Mouse (Mus musculus) liver, embryonic 11.5 days (tissue): ENCODE data around the gene Map2k6. TPM values are rescaled to one million over a fixed set of nuclear protein-coding genes. Genes with fewer than 3 reads are reported as not detected.

Experiments
- ATAC-seq: fragments of 200-750 bp; cut with Nextera tagmentation; replicated peaks from 2 replicates; pipeline ENCODE4 v1.8.0; 2017; ENCODE audit warnings: moderate number of reproducible peaks, mild to moderate bottlenecking, moderate TSS enrichment, moderate library complexity; ENCODE audit not compliant: low FRiP score
- DNase-seq: peaks from one replicate; pipeline ENCODE4 v3.0.0-alpha.2; 2017; ENCODE audit warnings: low spot score
- H3K27ac ChIP-seq: fragments of 300-500 bp; sonication (generic); 2 replicates; pipeline ENCODE4 v1.5.1; 2014; ENCODE audit warnings: mild to moderate bottlenecking, low read depth, low read length, control low read depth
- H3K27me3 ChIP-seq: fragments of 300-500 bp; sonication (generic); replicated peaks from 2 replicates; pipeline ENCODE4 v1.6.1; 2014; ENCODE audit warnings: low read length, mixed read lengths; ENCODE audit not compliant: control insufficient read depth, insufficient read depth
- H3K36me3 ChIP-seq: fragments of 300-500 bp; sonication (generic); 2 replicates; pipeline ENCODE4 v1.6.1; 2014; ENCODE audit warnings: mild to moderate bottlenecking, low read length, moderate library complexity, mixed read lengths; ENCODE audit not compliant: control insufficient read depth, insufficient read depth
- H3K4me1 ChIP-seq: fragments of 300-500 bp; sonication (generic); replicated peaks from 2 replicates; pipeline ENCODE4 v1.6.1; 2014; ENCODE audit warnings: low read length, mixed read lengths; ENCODE audit not compliant: control insufficient read depth, insufficient read depth
- H3K4me2 ChIP-seq: fragments of 300-500 bp; sonication (generic); 2 replicates; pipeline ENCODE4 v1.6.1; 2014; ENCODE audit warnings: mild to moderate bottlenecking, control low read depth, moderate library complexity
- H3K4me3 ChIP-seq: fragments of 300-500 bp; sonication (generic); 2 replicates; pipeline ENCODE4 v1.5.1; 2014; ENCODE audit warnings: low read depth, low read length, control low read depth
- H3K9ac ChIP-seq: fragments of 300-500 bp; sonication (generic); 2 replicates; pipeline ENCODE4 v1.6.1; 2014; ENCODE audit warnings: low read depth, low read length, control low read depth
- H3K9me3 ChIP-seq: fragments of 300-500 bp; sonication (generic); 2 replicates; pipeline ENCODE4 v1.6.1; 2016; ENCODE audit warnings: low read length, inconsistent platforms, mixed read lengths; ENCODE audit not compliant: control insufficient read depth
- WGBS: fragments of 180-500 bp; shearing (Covaris S2); extraction: QIAGEN DNeasy Blood & Tissue Kit; methylation state at CpG from one replicate; pipeline ENCODE4 v1.1.7; 2014; 5-methylcytosine and 5-hydroxymethylcytosine counted together
- polyA plus RNA-seq: library from polyadenylated mRNA; unstranded; fragments of >200 nt; fragmentation: Nextera tagmentation; extraction: Ambion mirVana; gene quantifications from 2 replicates; pipeline ENCODE4 v1.2.1, GENCODE M21; 2014

Map2k6 gene
- polyA plus RNA-seq, 1 experiment from 2014 or later = 15.0 TPM

- no peaks in the 10 kb centered on the region for H3K27me3 ChIP-seq
- WGBS = 86% methylated on average over 2 of the region's 2 CpGs
- no peak overlapping the region for H3K4me2 ChIP-seq
- H3K4me1 ChIP-seq = no peaks in the 10 kb centered on the region
- no peak overlapping the region for H3K9ac ChIP-seq
- H3K36me3 ChIP-seq = no peaks in the 10 kb centered on the region; the same call in 1 of the 2 replicates
- no peak overlapping the region for H3K4me3 ChIP-seq
- H3K27ac ChIP-seq = no peak overlapping the region
- no peak for ATAC-seq
- no peak for DNase-seq
- H3K9me3 ChIP-seq = no peaks in the 10 kb centered on the region
Observed at GRCm38 (mm10) chr11:110522906-110523305, 124.0 kb downstream of the Map2k6 start.

DNA sequence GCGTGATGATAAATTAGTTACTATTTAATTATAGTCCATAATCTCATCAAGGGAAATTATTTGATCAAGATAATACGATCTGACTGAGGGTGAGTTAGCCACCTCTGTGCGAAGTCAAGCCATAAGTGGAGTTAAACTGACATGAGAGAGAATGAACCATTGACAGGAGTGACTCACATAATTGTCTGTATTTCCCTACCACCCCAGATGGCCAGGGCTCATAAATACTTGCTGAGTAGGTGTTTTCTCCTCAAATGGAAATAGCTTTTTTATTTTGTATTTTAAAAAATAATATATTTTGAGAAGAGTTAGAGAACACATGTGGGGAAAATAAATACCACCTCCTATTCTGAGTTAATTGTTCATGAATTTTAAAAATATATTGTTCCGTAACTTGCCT, 127.2 kb downstream of the Map2k6 start:
- Histone ChIP-seq H3K4me2 (no peak overlapping the region), H3K4me3 (no peak overlapping the region), H3K9me3 (no peaks in the 10 kb centered on the region), H3K27ac (no peak overlapping the region), H3K27me3 (no peaks in the 10 kb centered on the region), H3K36me3 (no peaks in the 10 kb centered on the region; the same call in 1 of the 2 replicates), H3K9ac (no peak overlapping the region), H3K4me1 (no peaks in the 10 kb centered on the region)
- no peak for ATAC-seq
- DNase-seq = no peak
- WGBS = 83% methylated on average over 4 of the region's 4 CpGs

GRCm38 (mm10) chr11:110531087-110531486, 132.2 kb downstream of the Map2k6 start:
- 65% methylated on average over 7 of the region's 7 CpGs for WGBS
- Histone ChIP-seq H3K9ac (no peak overlapping the region), H3K4me1 (no peaks in the 10 kb centered on the region), H3K27ac (no peak overlapping the region), H3K9me3 (no peaks in the 10 kb centered on the region), H3K4me3 (no peak overlapping the region), H3K27me3 (no peaks in the 10 kb centered on the region), H3K4me2 (no peak overlapping the region), H3K36me3 (no peaks in the 10 kb centered on the region)
- ATAC-seq = no peak
- no peak for DNase-seq

GRCm38 (mm10) chr11:110534856-110535255, 135.9 kb downstream of the Map2k6 start:
- ATAC-seq = no peak
- WGBS = 83% methylated on average over 4 of the region's 4 CpGs
- H3K27me3 ChIP-seq = no peaks in the 10 kb centered on the region
- DNase-seq = no peak
- no peak overlapping the region for H3K9ac ChIP-seq
- H3K4me1 ChIP-seq = no peaks in the 10 kb centered on the region
- no peak overlapping the region for H3K27ac ChIP-seq
- no peak overlapping the region for H3K4me3 ChIP-seq
- no peaks in the 10 kb centered on the region for H3K9me3 ChIP-seq
- H3K36me3 ChIP-seq = no peaks in the 10 kb centered on the region
- H3K4me2 ChIP-seq = no peak overlapping the region

- Histone ChIP-seq H3K4me2 (no peak overlapping the region), H3K4me3 (no peak overlapping the region), H3K4me1 (no peaks in the 10 kb centered on the region), H3K9ac (no peak overlapping the region), H3K36me3 (no peaks in the 10 kb centered on the region), H3K27ac (no peak overlapping the region), H3K27me3 (no peaks in the 10 kb centered on the region), H3K9me3 (no peaks in the 10 kb centered on the region)
- ATAC-seq = no peak
- 86% methylated on average over 2 of the region's 2 CpGs for WGBS
- DNase-seq = no peak
Observed at GRCm38 (mm10) chr11:110536533-110536932, 137.6 kb downstream of the Map2k6 start.

- H3K4me3 ChIP-seq = no peak overlapping the region
- DNase-seq = peak; percentile 59
- no peak overlapping the region for H3K27ac ChIP-seq
- peak overlapping the region; percentile 51 for H3K4me2 ChIP-seq
- no peaks in the 10 kb centered on the region for H3K36me3 ChIP-seq
- WGBS = 8% methylated on average over 15 of the region's 15 CpGs
- no peaks in the 10 kb centered on the region for H3K4me1 ChIP-seq
- H3K9me3 ChIP-seq = no peaks in the 10 kb centered on the region
- H3K27me3 ChIP-seq = no peaks in the 10 kb centered on the region
- no peak overlapping the region for H3K9ac ChIP-seq
- ATAC-seq = peak; percentile 62
Observed at GRCm38 (mm10) chr11:110537602-110538001, 138.7 kb downstream of the Map2k6 start.

GRCm38 (mm10) chr11:110538206-110538605, 139.3 kb downstream of the Map2k6 start:
- Histone ChIP-seq H3K4me3 (no peak overlapping the region), H3K9me3 (no peaks in the 10 kb centered on the region), H3K27ac (no peak overlapping the region), H3K27me3 (no peaks in the 10 kb centered on the region), H3K36me3 (no peaks in the 10 kb centered on the region), H3K4me2 (peak overlapping the region; percentile 51), H3K4me1 (no peaks in the 10 kb centered on the region), H3K9ac (no peak overlapping the region)
- WGBS = 31% methylated on average over 10 of the region's 10 CpGs
- ATAC-seq (peak; percentile 14; the same call in 1 of the 2 replicates), DNase-seq (no peak)

DNA sequence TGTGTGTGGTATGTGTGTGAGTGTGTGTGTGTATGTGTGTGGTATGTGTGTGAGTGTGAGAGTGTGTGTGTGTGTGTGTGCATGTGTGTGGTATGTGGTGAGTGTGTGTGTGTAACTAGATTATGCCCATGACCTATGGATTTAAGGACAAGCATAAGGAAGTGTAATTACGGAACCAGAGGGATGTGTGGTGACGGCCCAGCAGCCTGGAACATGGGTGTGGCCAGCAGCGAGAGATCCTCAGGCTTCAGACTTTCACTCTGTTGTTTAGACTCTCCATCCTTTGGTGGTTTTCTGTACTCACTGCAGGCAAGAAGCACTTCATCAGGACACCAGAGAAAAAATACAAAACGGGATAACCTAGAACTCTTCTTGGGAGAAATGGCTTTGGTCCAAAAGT, 143.0 kb downstream of the Map2k6 start:
- no peak for DNase-seq
- Histone ChIP-seq H3K27ac (no peak overlapping the region), H3K4me3 (no peak overlapping the region), H3K4me1 (no peaks in the 10 kb centered on the region), H3K9ac (no peak overlapping the region), H3K27me3 (no peaks in the 10 kb centered on the region), H3K36me3 (no peaks in the 10 kb centered on the region), H3K9me3 (no peaks in the 10 kb centered on the region), H3K4me2 (no peak overlapping the region)
- 87% methylated on average over 4 of the region's 4 CpGs for WGBS
- no peak for ATAC-seq

DNA sequence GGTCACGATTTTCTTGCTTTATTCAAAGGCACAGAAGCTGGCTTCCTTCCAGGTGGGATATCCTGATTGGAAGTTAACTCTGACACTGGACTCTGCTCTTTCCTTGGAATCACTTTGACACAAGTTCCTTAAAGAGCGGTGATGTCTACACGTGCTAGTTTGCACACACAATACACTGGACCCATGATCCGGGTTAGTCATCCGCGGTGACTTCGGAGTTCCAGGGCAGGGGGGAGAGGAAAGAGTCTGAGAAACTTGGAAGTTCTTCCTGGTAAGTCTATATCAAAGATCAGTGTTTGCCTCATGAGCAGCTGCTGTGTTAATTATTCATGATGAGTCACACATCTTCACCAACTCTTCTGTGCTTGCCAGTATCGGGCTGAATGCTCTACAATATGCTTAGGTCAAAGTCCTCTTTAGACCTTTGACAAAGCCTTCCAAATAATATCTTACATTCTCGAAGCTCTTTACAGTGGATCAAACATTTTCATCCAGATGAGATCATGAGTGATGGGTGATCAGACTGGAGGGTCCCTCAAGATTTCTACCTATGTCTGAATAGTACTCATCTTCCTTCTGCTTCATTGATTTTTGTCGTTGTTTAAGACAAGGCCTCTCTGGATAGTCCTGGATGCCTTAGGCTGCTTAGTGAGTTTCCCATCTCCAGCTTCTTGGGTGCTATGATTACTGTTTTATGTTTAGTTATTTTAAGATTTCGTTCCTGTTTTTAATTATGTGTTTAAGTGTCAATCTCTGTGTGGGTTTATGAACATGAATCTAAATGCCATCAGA, 145.7 kb downstream of the Map2k6 start:
- DNase-seq (no peak), ATAC-seq (no peak)
- Histone ChIP-seq H3K27me3 (no peaks in the 10 kb centered on the region), H3K4me3 (no peak overlapping the region), H3K27ac (no peak overlapping the region), H3K9me3 (no peaks in the 10 kb centered on the region), H3K4me1 (no peaks in the 10 kb centered on the region), H3K9ac (no peak overlapping the region), H3K4me2 (no peak overlapping the region), H3K36me3 (no peaks in the 10 kb centered on the region)
- WGBS = 80% methylated on average over 11 of the region's 11 CpGs
